Mouse (Mus musculus): ENCODE measurements around the gene Trmt2b.
"Not testable (repeated sequence)": the region's sequence is repeated elsewhere in the genome, so short reads cannot be mapped to it uniquely, and the experiment has no call there.

DNA sequence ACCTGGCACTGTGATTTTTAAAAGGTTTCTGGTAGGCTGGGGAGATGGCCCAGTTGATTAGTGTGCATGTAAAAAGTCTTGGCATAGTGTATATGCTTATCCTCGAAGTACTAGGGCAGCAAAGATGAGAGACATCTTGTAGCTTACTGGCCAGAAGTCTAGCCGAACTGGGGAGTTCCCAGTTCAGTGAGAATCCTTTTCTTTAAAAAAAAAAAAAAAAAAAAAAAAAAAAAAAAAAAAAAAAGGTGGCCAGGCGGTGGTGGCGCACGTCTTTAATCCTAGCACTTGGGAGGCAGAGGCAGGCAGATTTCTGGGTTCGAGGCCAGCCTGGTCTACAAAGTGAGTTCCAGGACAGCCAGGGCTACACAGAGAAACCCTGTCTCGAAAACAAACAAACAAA is 34.4 kb upstream of the Trmt2b start:
- TF ChIP-seq EP300 (IDR thresholded peaks at IDR 0.05; ENCODE audit: insufficient read depth, low read depth, low read length); CTCF (IDR thresholded peaks at IDR 0.05); POLR2A (IDR thresholded peaks at IDR 0.05; ENCODE audit: insufficient read depth, low read depth, low read length): not testable (repeated sequence)

Data from heart, adult 2 months (tissue).